Mouse (Mus musculus) small intestine, adult 10 weeks (tissue): ENCODE measurements around the gene Mapkapk5. TPM values are rescaled to one million over a fixed set of nuclear protein-coding genes. Genes with fewer than 3 reads are reported as not detected.

Experiments used
- polyA plus RNA-seq: library from polyadenylated mRNA; stranded (reverse); fragments of 350-450 nt; fragmentation: Illumina TruSeq; extraction: RNeasy Lipid Tissue Mini Kit (QIAGEN cat#74804); gene quantifications from one replicate; pipeline ENCODE4 v1.2.3, GENCODE M21; 2014; ENCODE audit warnings: low replicate concordance

Gene Mapkapk5
- 93.5 TPM for polyA plus RNA-seq

GRCm38 (mm10) chr5:121545793-121546529 lies at the start of gene Mapkapk5:
Mapkapk5 (minus strand) TSS chr5:121545905.

GRCm38 (mm10) chr5:121593451-121594401 lies 48.0 kb upstream of the Mapkapk5 start, which contains the start of gene Aldh2:
Aldh2 (minus strand) TSS chr5:121593824.

GRCm38 (mm10) chr5:121544910-121545792 lies 554 bp downstream of the Mapkapk5 start, which contains the start of the genes Adam1a and Gm42878:
Adam1a (minus strand) TSS chr5:121545482.
Gm42878 (minus strand) TSS chr5:121545482.

GRCm38 (mm10) chr5:121503231-121503630 lies 42.5 kb downstream of the Mapkapk5 start, which contains the start of gene Adam1b:
Adam1b (minus strand) TSS chr5:121503435.

Other genes starting within 250 kb of the Mapkapk5 start
- gene Trafd1, start 160.3 kb downstream of the Mapkapk5 start, polyA plus RNA-seq: 24.1 TPM
- gene Naa25, start 148.0 kb downstream of the Mapkapk5 start, polyA plus RNA-seq: 22.3 TPM
- gene Tmem116, start 94.0 kb downstream of the Mapkapk5 start, polyA plus RNA-seq: not detected
- 6.2 TPM for gene Erp29, start 93.4 kb downstream of the Mapkapk5 start, polyA plus RNA-seq
- not detected for gene Adam1b, start 42.5 kb downstream of the Mapkapk5 start, polyA plus RNA-seq
- 6.6 TPM for gene Adam1a, start 423 bp downstream of the Mapkapk5 start, polyA plus RNA-seq
- not detected for gene Gm42878, start 423 bp downstream of the Mapkapk5 start, polyA plus RNA-seq
- 3.2 TPM for gene Aldh2, start 47.9 kb upstream of the Mapkapk5 start, polyA plus RNA-seq
- 4.4 TPM for gene Acad12, start 73.0 kb upstream of the Mapkapk5 start, polyA plus RNA-seq
- 0.74 TPM for gene Acad10, start 114.6 kb upstream of the Mapkapk5 start, polyA plus RNA-seq
- gene Brap, start 114.7 kb upstream of the Mapkapk5 start, polyA plus RNA-seq: 20.0 TPM
- 160 TPM for gene Atxn2, start 165.4 kb upstream of the Mapkapk5 start, polyA plus RNA-seq